Mouse (Mus musculus): Measurements from ENCODE around the gene Usp2. TPM values are rescaled to one million over a fixed set of nuclear protein-coding genes. Genes with fewer than 3 reads are reported as not detected.

Gene Usp2
- total RNA-seq, 2 experiments from 2014 or later = 102 to 150 TPM

DNA sequence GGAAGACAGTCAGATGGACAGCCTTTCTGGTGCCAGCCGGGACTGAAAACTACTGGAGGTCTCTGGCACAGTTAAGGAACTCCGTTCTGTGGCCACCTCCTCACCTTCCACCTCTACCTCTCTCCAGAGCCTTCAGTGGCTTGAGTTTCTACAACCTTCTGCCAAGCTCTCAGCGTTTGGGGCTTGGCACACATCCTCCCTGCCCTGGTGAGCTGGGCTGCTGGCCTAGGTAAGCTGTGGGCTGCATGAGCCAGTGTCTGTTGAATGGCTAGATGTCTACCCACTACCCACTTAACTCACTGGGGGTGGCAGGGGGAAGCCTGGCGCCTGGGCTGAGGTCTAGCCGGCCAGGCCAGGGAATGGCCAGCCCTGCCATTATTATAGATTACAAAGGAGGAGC lies 6.3 kb downstream of the Usp2 start:
- peak in 1 of 2 experiments; percentile 41 for DNase-seq
- intact Hi-C loops (cut with DNase I) = loop anchor here (2.0 kb wide), 1 partner anchor 22 kb away; no protein-coding TSS in a partner anchor

DNA sequence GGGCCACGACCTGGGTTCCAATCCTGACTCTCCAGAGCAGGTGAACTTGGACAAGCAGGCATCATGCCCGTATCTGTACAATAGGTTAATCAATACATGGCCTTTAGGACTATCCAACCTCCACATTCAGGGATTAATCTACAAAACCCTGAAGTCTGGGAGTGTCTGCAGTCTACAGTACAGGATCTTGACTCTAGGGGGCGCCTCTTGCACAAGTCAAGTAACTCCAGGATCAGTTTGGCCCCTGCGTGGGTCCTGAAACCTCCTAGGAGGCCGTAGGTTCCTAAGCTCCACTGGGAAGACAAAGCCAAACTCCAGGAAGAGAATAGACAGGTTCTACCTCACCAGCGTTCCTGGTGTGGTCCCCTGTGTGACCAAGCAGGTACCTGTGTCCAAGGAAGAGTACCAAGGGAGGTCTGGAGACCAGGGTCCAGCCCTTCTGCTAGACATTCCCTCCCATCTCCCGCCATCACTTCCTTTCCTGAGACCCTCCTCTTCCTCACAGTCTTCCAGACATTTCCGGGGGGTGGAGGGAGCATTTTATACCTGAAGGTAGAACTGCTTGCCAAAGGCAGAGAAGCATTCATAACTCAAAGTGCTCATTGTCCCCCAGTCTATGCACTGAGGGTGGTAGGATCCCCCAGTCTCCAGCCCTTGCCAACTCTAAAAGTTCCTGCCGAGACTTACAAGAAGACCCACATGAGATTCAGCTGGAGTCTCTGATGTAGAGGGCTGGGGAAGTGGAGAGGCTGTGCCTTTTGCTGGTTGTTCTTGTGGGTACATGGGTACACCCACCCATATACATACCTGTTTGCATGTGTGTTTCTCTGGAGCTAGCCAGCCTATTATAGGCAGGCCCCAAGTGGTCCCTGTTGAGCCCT lies 7.8 kb downstream of the Usp2 start:
- intact Hi-C loops (cut with DNase I) = no loop called here
- DNase-seq = peak in 1 of 2 experiments; percentile 55

- intact Hi-C loops (cut with DNase I) = no loop called here
- no peak for DNase-seq
Observed at GRCm38 (mm10) chr9:44075276-44075995, 8.6 kb downstream of the Usp2 start.

- no peak for DNase-seq
- intact Hi-C loops (cut with DNase I) = no loop called here
Observed at GRCm38 (mm10) chr9:44075996-44076763, 9.4 kb downstream of the Usp2 start.

DNA sequence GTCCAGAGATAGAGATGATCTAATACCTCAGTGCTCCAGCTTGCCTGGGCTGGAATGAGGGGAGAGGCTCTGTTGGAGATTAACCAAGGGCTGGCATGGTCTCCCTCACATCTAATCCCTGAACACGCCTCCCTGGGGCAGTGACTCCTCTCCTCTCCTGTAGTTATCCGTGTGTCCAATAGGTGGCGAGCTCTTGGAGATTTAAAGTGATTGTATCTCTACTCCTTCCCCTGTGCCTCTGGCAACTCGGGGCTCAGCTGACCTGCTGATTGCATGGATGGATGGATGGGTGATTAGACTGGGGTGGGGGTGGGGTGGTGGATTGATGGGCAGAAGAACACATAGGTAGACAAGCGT lies 9.9 kb downstream of the Usp2 start:
- intact Hi-C loops (cut with DNase I) = no loop called here
- DNase-seq = peak; percentile 83 to 85

GRCm38 (mm10) chr9:44077266-44077910 lies 10.6 kb downstream of the Usp2 start:
- intact Hi-C loops (cut with DNase I) = no loop called here
- no peak for DNase-seq

- intact Hi-C loops (cut with DNase I) = no loop called here
- DNase-seq = no peak
Observed at GRCm38 (mm10) chr9:44078136-44078797, 11.4 kb downstream of the Usp2 start.

- intact Hi-C loops (cut with DNase I) = no loop called here
- peak; percentile 90 to 91 for DNase-seq
Observed at GRCm38 (mm10) chr9:44078955-44079756, 12.3 kb downstream of the Usp2 start.

DNA sequence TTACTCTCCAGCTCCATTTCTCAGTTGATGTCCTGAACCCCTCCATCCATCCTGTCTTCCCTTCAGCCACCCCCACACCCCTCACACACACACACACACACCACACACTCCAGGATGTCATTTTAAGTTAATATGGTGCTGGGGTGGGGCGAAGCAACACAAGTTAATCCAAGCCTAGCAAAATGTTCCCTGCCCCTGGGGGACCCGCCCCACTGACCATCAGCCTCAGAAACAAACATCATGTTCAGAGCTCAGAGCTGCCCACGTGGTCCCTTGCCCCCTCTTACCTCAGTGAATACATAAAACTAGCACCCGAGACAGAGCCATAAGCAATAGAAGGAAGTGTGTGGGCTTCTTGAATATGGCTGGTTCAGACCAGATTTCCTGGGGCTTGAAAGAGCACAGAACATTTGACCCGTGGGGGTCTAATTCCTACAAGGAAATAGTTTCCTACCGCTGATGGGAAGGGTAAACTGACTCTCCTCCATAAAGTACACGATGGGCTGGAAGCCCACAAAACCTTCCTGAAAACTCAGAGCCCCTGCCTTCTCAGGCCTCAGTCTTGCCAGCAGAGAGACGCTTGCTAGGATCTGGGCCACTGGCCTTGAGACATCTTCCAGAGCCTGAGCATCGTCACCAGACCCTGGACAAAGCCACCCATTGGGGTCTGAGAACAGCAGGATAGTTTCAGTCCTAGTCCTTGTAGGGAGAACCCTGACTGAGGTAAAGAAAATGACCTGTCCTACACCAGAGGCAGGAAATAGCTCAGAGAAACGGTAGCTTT lies 13.4 kb downstream of the Usp2 start:
- intact Hi-C loops (cut with DNase I) = no loop called here
- DNase-seq = no peak

GRCm38 (mm10) chr9:44080953-44081352 lies 14.1 kb downstream of the Usp2 start:
- peak in 1 of 2 experiments; percentile 59 for DNase-seq
- intact Hi-C loops (cut with DNase I) = no loop called here

DNA sequence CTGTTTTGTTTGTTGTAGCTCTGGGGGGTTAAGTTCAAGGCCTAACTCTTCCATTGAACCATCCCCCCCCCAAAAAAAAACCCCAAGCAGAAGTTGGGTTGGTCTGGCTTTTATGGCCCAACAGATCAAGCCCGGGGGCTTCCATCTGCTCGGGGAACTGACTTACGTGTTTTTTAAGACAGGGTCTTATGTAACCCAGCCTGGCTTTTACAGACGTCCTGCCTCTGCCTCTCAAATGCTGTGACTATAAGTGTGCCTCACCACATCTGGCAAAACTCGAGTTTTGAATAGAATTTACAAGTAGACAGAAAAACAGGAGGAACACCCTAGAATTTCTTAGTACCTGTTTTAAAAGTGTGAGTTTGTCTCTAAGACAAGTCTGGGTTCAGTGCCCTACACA lies 14.8 kb downstream of the Usp2 start:
- intact Hi-C loops (cut with DNase I) = no loop called here
- DNase-seq = no peak

- intact Hi-C loops (cut with DNase I) = no loop called here
- DNase-seq = peak in 1 of 2 experiments; percentile 2
Observed at GRCm38 (mm10) chr9:44082266-44082665, 15.4 kb downstream of the Usp2 start.

GRCm38 (mm10) chr9:44083392-44084121 lies 16.7 kb downstream of the Usp2 start:
- DNase-seq = peak in 1 of 2 experiments; percentile 55
- intact Hi-C loops (cut with DNase I) = no loop called here

DNA sequence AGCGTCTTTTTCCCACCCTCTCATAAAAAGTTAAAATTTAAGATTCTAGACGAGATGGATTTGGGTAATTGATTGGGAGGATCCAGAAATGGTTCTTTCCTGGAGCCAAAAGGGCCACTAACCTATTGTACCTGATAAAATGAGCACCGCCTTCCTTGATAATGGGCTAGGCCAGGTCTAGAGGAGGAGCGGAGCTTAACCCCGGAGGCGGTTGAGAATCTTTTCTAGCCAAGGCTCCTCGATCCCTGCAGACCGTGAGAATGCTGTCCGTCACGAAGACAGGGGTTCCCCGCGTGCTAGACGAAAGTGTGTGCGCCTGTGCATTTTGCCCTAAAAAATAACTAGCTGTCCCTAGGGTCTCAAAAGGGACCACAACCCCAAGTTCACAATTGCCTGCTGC lies 17.4 kb downstream of the Usp2 start:
- no peak for DNase-seq
- intact Hi-C loops (cut with DNase I) = no loop called here

GRCm38 (mm10) chr9:44084659-44085229 lies 17.9 kb downstream of the Usp2 start:
- intact Hi-C loops (cut with DNase I) = no loop called here

DNA sequence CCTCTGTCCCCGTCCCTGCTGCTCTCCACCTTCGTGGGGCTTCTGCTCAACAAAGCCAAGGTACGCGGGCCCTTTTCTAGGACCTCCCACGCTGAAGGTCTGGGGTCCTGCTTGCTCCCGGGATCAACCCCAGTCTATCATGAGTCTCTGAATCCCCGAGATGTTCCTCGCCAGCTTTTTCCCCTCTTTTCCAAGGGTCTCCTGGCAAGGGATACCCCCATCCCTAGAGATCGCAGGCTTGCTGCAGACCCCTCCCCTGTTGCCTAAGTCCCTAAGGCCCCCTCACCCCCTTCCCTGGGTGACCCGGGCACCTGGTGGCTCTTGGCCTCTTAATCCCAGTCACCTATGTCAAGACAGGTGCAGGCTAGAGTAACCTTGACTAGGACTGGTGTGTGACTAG lies 18.5 kb downstream of the Usp2 start:
- intact Hi-C loops (cut with DNase I) = no loop called here
- DNase-seq = peak in 1 of 2 experiments; percentile 34

More at GRCm38 (mm10) chr9:44084659-44085229, 17.9 kb downstream of the Usp2 start:
- peak; percentile 95 to 96 for DNase-seq

Data from heart, postnatal 10 days (tissue).